Mouse (Mus musculus): ENCODE results near the gene Kcnh1. TPM values are rescaled to one million over a fixed set of nuclear protein-coding genes. Genes with fewer than 3 reads are reported as not detected.

Gene Kcnh1
- polyA plus RNA-seq, 1 experiment, result not detected

GRCm38 (mm10) chr1:192220156-192220555 is 29.6 kb downstream of the Kcnh1 start:
- no peak overlapping the region for H3K4me3 ChIP-seq (ENCODE audit: insufficient read depth, low read depth, low read length)
- H3K27ac ChIP-seq (replicated peaks; ENCODE audit: low read depth, low read length), result no peak overlapping the region
- no peaks in the 10 kb centered on the region for H3K4me1 ChIP-seq (ENCODE audit: control insufficient read depth, insufficient read depth, insufficient read length, low read length)

GRCm38 (mm10) chr1:192224161-192224560 is 33.6 kb downstream of the Kcnh1 start:
- no peak overlapping the region for H3K4me3 ChIP-seq (ENCODE audit: insufficient read depth, low read depth, low read length)
- no peaks in the 10 kb centered on the region for H3K4me1 ChIP-seq (ENCODE audit: control insufficient read depth, insufficient read depth, insufficient read length, low read length)
- no peak overlapping the region for H3K27ac ChIP-seq (replicated peaks; ENCODE audit: low read depth, low read length)

GRCm38 (mm10) chr1:192232696-192233095 is 42.1 kb downstream of the Kcnh1 start:
- H3K4me1 ChIP-seq (ENCODE audit: control insufficient read depth, insufficient read depth, insufficient read length, low read length), result no peaks in the 10 kb centered on the region
- H3K4me3 ChIP-seq (ENCODE audit: insufficient read depth, low read depth, low read length), result no peak overlapping the region
- no peak overlapping the region for H3K27ac ChIP-seq (replicated peaks; ENCODE audit: low read depth, low read length)

- Histone ChIP-seq H3K27ac (replicated peaks; ENCODE audit: low read depth, low read length) (no peak overlapping the region), H3K4me3 (ENCODE audit: insufficient read depth, low read depth, low read length) (no peak overlapping the region), H3K4me1 (ENCODE audit: control insufficient read depth, insufficient read depth, insufficient read length, low read length) (no peaks in the 10 kb centered on the region)
Measured at GRCm38 (mm10) chr1:192246836-192247235, 56.3 kb downstream of the Kcnh1 start.

DNA sequence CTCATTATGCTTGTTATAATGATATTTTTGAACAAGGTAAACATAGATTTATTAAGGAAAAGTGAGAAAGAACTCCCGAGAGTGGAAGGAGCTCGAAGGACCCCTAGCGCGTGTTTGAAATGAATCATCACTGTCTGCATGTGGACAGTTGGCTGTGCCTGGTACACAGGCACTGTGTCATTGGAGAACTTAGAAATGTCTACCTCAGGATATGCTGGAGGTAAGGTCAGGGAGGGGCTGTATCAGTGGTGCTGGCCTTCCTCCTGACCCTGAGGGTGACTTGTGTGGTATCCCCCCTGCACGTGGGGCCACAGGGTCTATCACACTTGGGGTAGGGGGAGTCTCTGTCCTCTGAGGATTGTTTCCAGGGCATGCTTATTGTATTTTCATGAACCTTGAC is 68.6 kb downstream of the Kcnh1 start:
- no peaks in the 10 kb centered on the region for H3K4me1 ChIP-seq (ENCODE audit: control insufficient read depth, insufficient read depth, insufficient read length, low read length)
- H3K27ac ChIP-seq (replicated peaks; ENCODE audit: low read depth, low read length), result no peak overlapping the region
- no peak overlapping the region for H3K4me3 ChIP-seq (ENCODE audit: insufficient read depth, low read depth, low read length)

DNA sequence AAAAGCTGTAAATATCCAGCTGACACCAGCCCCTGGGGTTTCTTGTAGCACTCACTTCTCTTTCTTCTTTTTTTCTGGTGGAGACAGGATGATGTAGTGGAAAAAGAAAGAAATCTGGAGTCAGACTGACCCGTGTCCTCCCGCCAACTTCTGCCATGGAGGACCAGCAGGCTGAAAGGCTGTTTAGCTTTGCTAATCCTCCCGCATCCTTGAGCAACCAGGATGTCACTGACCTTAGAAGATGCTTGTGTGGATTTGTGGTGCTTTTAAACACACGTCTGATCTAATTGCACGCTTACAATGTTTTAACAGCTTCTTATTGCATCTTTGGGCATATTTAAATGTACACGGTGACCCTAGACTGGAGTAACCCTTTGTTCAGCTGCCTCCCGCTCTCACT is 69.0 kb downstream of the Kcnh1 start:
- Histone ChIP-seq H3K27ac (replicated peaks; ENCODE audit: low read depth, low read length) (no peak overlapping the region), H3K4me1 (ENCODE audit: control insufficient read depth, insufficient read depth, insufficient read length, low read length) (no peaks in the 10 kb centered on the region), H3K4me3 (ENCODE audit: insufficient read depth, low read depth, low read length) (no peak overlapping the region)

GRCm38 (mm10) chr1:192265704-192266103 is 75.1 kb downstream of the Kcnh1 start:
- no peak overlapping the region for H3K4me3 ChIP-seq (ENCODE audit: insufficient read depth, low read depth, low read length)

GRCm38 (mm10) chr1:192266956-192267355 is 76.4 kb downstream of the Kcnh1 start:
- Histone ChIP-seq H3K4me1 (ENCODE audit: control insufficient read depth, insufficient read depth, insufficient read length, low read length) (no peaks in the 10 kb centered on the region), H3K27ac (replicated peaks; ENCODE audit: low read depth, low read length) (no peak overlapping the region), H3K4me3 (ENCODE audit: insufficient read depth, low read depth, low read length) (no peak overlapping the region)

More at GRCm38 (mm10) chr1:192265704-192266103, 75.1 kb downstream of the Kcnh1 start:
- H3K27ac ChIP-seq (replicated peaks; ENCODE audit: low read depth, low read length), result no peak overlapping the region
- no peaks in the 10 kb centered on the region for H3K4me1 ChIP-seq (ENCODE audit: control insufficient read depth, insufficient read depth, insufficient read length, low read length)

DNA sequence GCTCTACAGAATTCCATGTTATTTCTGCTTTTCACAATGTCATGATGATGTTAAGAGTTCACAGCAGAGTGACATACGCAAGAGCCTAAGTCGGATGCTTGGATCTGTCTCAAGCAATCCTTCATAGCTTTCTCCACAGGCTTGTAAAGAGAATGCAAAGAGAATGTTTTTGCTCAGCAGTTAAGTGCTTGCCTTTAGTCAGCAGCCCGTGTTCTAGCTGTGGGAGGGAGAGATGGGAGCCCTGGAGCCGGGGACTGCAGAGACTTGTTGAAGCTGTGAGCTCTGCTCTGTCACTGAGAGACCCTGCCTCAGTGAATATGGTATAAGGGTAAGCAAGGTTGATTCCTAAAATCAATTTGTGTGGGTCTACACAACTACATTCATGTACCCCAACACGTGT is 78.3 kb downstream of the Kcnh1 start:
- no peak overlapping the region for H3K4me3 ChIP-seq (ENCODE audit: insufficient read depth, low read depth, low read length)
- H3K27ac ChIP-seq (replicated peaks; ENCODE audit: low read depth, low read length), result no peak overlapping the region

GRCm38 (mm10) chr1:192269911-192270310 is 79.3 kb downstream of the Kcnh1 start:
- Histone ChIP-seq H3K27ac (replicated peaks; ENCODE audit: low read depth, low read length) (no peak overlapping the region), H3K4me1 (ENCODE audit: control insufficient read depth, insufficient read depth, insufficient read length, low read length) (no peaks in the 10 kb centered on the region)

More for the DNA sequence above, 78.3 kb downstream of the Kcnh1 start:
- H3K4me1 ChIP-seq (ENCODE audit: control insufficient read depth, insufficient read depth, insufficient read length, low read length), result no peaks in the 10 kb centered on the region

GRCm38 (mm10) chr1:192277801-192278385 is 87.3 kb downstream of the Kcnh1 start:
- H3K4me3 ChIP-seq (ENCODE audit: insufficient read depth, low read depth, low read length), result no peak overlapping the region
- no peak overlapping the region for H3K27ac ChIP-seq (replicated peaks; ENCODE audit: low read depth, low read length)
- H3K4me1 ChIP-seq (ENCODE audit: control insufficient read depth, insufficient read depth, insufficient read length, low read length), result no peaks in the 10 kb centered on the region

More at GRCm38 (mm10) chr1:192269911-192270310, 79.3 kb downstream of the Kcnh1 start:
- H3K4me3 ChIP-seq (ENCODE audit: insufficient read depth, low read depth, low read length), result no peak overlapping the region

- no peak overlapping the region for H3K4me3 ChIP-seq (ENCODE audit: insufficient read depth, low read depth, low read length)
- H3K27ac ChIP-seq (replicated peaks; ENCODE audit: low read depth, low read length), result no peak overlapping the region
- H3K4me1 ChIP-seq (ENCODE audit: control insufficient read depth, insufficient read depth, insufficient read length, low read length), result no peaks in the 10 kb centered on the region
Measured at GRCm38 (mm10) chr1:192284340-192284739, 93.8 kb downstream of the Kcnh1 start.

- no peak overlapping the region for H3K27ac ChIP-seq (replicated peaks; ENCODE audit: low read depth, low read length)
- no peaks in the 10 kb centered on the region for H3K4me1 ChIP-seq (ENCODE audit: control insufficient read depth, insufficient read depth, insufficient read length, low read length)
- H3K4me3 ChIP-seq (ENCODE audit: insufficient read depth, low read depth, low read length), result no peak overlapping the region
Measured at GRCm38 (mm10) chr1:192284950-192285349, 94.4 kb downstream of the Kcnh1 start.

GRCm38 (mm10) chr1:192288456-192288855 is 97.9 kb downstream of the Kcnh1 start:
- Histone ChIP-seq H3K4me1 (ENCODE audit: control insufficient read depth, insufficient read depth, insufficient read length, low read length) (no peaks in the 10 kb centered on the region), H3K4me3 (ENCODE audit: insufficient read depth, low read depth, low read length) (no peak overlapping the region), H3K27ac (replicated peaks; ENCODE audit: low read depth, low read length) (no peak overlapping the region)

DNA sequence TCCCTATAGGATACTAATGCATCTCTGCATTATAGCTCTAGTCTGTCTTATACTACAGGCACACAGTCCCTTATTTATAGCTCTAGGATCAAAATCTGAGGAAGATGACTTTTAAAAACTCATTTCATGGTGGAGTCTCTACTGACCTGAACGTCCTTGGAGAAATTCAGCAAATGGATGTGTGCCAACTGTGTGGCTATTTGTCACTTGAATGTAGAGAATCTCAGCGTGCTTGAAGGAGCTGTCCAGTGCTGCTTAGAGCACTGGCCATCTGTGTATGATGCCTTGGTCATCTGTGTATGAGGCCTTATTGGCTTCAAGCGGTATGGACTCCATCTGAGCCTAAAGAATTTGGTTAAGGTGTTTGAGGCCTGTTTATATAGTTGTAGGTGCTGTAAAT is 100.7 kb downstream of the Kcnh1 start:
- H3K4me1 ChIP-seq (ENCODE audit: control insufficient read depth, insufficient read depth, insufficient read length, low read length), result no peaks in the 10 kb centered on the region
- H3K27ac ChIP-seq (replicated peaks; ENCODE audit: low read depth, low read length), result no peak overlapping the region
- H3K4me3 ChIP-seq (ENCODE audit: insufficient read depth, low read depth, low read length), result no peak overlapping the region

- Histone ChIP-seq H3K4me3 (ENCODE audit: insufficient read depth, low read depth, low read length) (no peak overlapping the region), H3K4me1 (ENCODE audit: control insufficient read depth, insufficient read depth, insufficient read length, low read length) (no peaks in the 10 kb centered on the region), H3K27ac (replicated peaks; ENCODE audit: low read depth, low read length) (no peak overlapping the region)
Measured at GRCm38 (mm10) chr1:192293391-192293790, 102.8 kb downstream of the Kcnh1 start.

Data from brown adipose tissue, adult 24 weeks (tissue).